Mouse (Mus musculus): ENCODE results near the gene Stox2.

Gene Stox2

DNA sequence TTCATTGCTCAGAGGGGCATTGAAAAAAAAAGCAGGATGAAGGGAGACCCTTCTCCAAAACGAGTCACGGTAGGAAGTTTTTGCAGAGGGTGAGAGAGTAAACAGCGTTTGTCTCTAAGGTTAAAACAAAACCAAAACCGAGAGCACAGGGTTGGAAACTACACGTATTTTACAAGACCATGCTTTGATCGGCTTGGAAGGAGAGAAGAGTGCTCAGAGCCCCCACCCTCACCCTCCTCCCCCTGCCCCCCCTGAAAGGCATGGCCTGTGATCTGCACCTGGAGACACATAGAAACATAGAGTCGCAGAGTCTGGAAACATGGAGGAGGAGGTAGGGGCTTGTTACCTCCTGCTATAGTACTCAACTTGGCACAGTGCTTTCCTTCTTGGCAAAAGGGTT is 272.3 kb downstream of the Stox2 start:
- in situ Hi-C loops (cut with MboI; ENCODE audit: low pct_unique_long_range_greater_than_20kb in 1 of 2, low sequenced_read_pairs in 2 of 2, unreplicated experiment in 1 of 2), result no loop called here

DNA sequence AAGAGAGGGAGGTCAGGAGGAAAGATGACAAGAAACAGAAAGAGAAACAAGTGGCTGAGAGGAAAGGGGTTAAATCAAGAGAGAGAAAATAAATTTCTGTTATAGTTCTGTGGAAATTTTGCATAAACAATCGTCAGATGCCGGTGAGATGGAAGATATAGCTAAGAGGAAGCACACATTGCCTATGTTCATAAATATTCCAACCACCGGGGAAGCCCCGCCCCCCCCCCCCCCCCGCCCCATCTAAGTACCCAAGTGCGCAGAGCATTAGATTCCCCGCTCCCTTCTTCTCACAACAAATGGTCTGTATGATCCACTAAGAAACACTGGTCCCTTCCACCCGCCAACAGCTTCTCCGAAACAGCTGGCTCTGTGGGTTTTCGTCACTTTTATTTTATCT is 273.3 kb downstream of the Stox2 start:
- in situ Hi-C loops (cut with MboI; ENCODE audit: low pct_unique_long_range_greater_than_20kb in 1 of 2, low sequenced_read_pairs in 2 of 2, unreplicated experiment in 1 of 2), result no loop called here

DNA sequence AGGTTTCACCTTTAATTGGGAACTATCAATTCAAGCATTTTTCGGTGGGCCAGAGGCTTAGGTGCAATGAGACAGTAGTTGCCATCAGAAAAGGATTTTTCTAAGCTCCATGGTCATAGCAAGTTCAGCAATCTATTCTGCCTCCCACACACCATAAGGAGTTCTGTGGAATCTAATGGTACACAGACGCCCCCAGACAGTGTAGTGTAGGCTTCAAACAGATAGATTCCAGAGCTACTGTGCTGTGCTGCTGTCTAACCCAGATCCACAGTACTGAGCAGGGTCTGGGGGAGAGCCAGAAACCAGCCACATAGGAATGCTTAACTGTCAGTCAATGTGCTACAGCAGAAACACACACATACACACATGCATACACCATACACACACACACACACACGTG is 285.5 kb downstream of the Stox2 start:
- in situ Hi-C loops (cut with MboI; ENCODE audit: low pct_unique_long_range_greater_than_20kb in 1 of 2, low sequenced_read_pairs in 2 of 2, unreplicated experiment in 1 of 2), result no loop called here

DNA sequence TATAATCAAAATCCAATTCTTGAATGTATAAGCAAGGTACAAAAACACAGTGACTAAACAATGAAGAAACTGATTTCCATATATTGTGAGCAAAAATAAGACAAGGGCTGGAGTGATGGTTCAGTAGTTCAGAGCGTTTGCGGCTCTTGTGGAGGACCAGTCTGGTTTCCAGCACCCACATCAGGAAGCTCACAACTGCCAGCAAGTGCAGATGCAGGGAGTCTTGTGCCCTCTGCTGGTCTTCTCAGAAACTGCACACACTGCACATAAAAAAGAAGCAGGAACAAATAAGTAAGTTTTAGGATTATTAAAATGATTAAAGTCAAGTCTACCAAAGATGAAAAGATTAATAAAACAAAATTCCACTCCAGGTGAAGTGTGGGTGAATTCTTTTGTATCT is 291.6 kb downstream of the Stox2 start:
- in situ Hi-C loops (cut with MboI; ENCODE audit: low pct_unique_long_range_greater_than_20kb in 1 of 2, low sequenced_read_pairs in 2 of 2, unreplicated experiment in 1 of 2), result loop anchor here in 1 of 2 experiments (10.0 kb wide), 1 partner anchor 140 kb away; no protein-coding TSS in a partner anchor

DNA sequence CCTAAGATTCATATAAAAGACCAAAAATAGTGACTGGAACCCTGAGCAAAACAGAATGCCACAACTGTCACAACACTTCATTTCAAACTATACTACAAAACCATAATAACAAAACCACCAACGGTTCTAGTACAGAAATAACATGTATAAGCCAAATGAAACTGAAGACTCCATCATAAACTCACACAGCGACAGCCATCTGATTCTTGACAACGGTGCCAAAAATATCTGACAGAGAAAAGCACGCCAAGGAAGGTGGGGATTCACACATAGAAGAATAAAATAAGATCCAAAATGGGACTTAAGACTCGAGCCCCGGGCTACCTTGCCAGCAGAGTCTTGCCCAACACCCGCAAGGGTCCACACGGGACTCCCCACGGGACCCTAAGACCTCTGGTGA is 300.9 kb downstream of the Stox2 start:
- in situ Hi-C loops (cut with MboI; ENCODE audit: low pct_unique_long_range_greater_than_20kb in 1 of 2, low sequenced_read_pairs in 2 of 2, unreplicated experiment in 1 of 2), result no loop called here

DNA sequence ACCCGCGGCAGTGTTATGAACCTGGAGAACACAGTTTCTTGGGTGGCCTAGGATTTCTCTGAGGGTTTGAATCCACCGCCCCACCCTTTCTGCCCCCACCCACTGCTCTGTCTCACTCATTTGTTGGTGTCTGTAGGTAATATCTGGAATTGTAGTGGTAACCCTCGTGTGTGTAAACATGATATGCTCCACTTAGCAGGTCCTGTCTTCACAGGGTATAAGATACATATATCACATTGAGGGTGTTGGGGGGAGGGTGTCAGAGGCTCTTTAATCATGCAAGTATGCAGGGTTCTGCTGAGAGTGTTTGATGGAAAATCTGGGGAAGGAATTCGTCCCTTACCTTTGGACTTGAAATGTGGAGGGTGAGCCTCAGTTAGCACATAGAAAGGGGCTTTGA is 310.1 kb downstream of the Stox2 start:
- in situ Hi-C loops (cut with MboI; ENCODE audit: low pct_unique_long_range_greater_than_20kb in 1 of 2, low sequenced_read_pairs in 2 of 2, unreplicated experiment in 1 of 2), result no loop called here

- in situ Hi-C loops (cut with MboI; ENCODE audit: low pct_unique_long_range_greater_than_20kb in 1 of 2, low sequenced_read_pairs in 2 of 2, unreplicated experiment in 1 of 2), result no loop called here
Measured at GRCm38 (mm10) chr8:47135586-47135985, 310.6 kb downstream of the Stox2 start.

- in situ Hi-C loops (cut with MboI; ENCODE audit: low pct_unique_long_range_greater_than_20kb in 1 of 2, low sequenced_read_pairs in 2 of 2, unreplicated experiment in 1 of 2), result no loop called here
Measured at GRCm38 (mm10) chr8:47134736-47135135, 311.4 kb downstream of the Stox2 start.

DNA sequence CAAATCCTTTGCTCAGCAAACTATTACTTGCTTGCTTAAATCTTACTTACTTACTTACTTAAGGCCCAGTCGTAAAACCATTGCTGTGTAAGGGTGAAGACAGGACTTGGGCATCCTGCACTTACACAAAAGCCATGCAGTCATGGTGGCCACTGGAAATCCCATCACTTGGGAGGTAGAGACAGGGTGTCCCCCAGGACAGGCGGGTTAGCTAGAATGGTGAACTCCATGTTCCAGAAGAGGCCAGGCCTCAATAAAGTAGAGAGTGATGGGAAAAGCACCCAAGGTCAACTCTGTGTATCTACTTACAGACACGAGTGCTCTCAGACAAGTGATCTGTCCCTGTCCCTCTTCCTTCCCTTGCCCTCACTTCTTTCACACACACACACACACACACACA is 312.8 kb downstream of the Stox2 start:
- in situ Hi-C loops (cut with MboI; ENCODE audit: low pct_unique_long_range_greater_than_20kb in 1 of 2, low sequenced_read_pairs in 2 of 2, unreplicated experiment in 1 of 2), result no loop called here
